Mouse (Mus musculus): ENCODE measurements around the gene Limd1. TPM values are rescaled to one million over a fixed set of nuclear protein-coding genes. Genes with fewer than 3 reads are reported as not detected.

Gene Limd1
- polyA plus RNA-seq, 1 experiment from 2014 or later, result 16.2 TPM

- H3K9ac ChIP-seq, result no peak overlapping the region
- 9% methylated on average over 3 of the region's 3 CpGs for WGBS
- 0 out of 2 replicates have a peak, but pooled peaks cover 4% of the 10 kb centered on the region for H3K4me1 ChIP-seq (replicated peaks)
- H3K27ac ChIP-seq (replicated peaks), result no peak overlapping the region
- no peak overlapping the region for H3K4me3 ChIP-seq
- H3K27me3 ChIP-seq, result no peaks in the 10 kb centered on the region
- no peaks in the 10 kb centered on the region for H3K9me3 ChIP-seq
- ATAC-seq (ENCODE audit: low read depth), result no peak
- H3K36me3 ChIP-seq, result peaks cover 90% of the 10 kb centered on the region
- no peak overlapping the region for H3K4me2 ChIP-seq
Observed at GRCm38 (mm10) chr9:123554599-123554998, 76.1 kb downstream of the Limd1 start.

Other genes starting within 250 kb of the Limd1 start
- 26.5 and 33.5 TPM in 2 replicates for gene Tmem158, start 217.9 kb upstream of the Limd1 start, polyA plus RNA-seq (2015; fragmentation: Nextera tagmentation; extraction: Ambion mirVana)
- gene Lars2, start 111.8 kb upstream of the Limd1 start, polyA plus RNA-seq (2015; fragmentation: Nextera tagmentation; extraction: Ambion mirVana), result 828 and 850 TPM in 2 replicates
- gene Sacm1l, start 51.1 kb downstream of the Limd1 start, polyA plus RNA-seq (2015; fragmentation: Nextera tagmentation; extraction: Ambion mirVana), result 50.2 and 57.9 TPM in 2 replicates
- gene Slc6a20b, start 153.9 kb downstream of the Limd1 start, polyA plus RNA-seq (2015; fragmentation: Nextera tagmentation; extraction: Ambion mirVana), result 0.32 and 0.43 TPM in 2 replicates
- gene Ccr9, start 199.7 kb downstream of the Limd1 start, polyA plus RNA-seq (2015; fragmentation: Nextera tagmentation; extraction: Ambion mirVana), result 0.32 and 0.37 TPM in 2 replicates
- gene Slc6a20a, start 200.2 kb downstream of the Limd1 start, polyA plus RNA-seq (2015; fragmentation: Nextera tagmentation; extraction: Ambion mirVana), result 1.6 and 2.4 TPM in 2 replicates
- gene Lztfl1, start 239.0 kb downstream of the Limd1 start, polyA plus RNA-seq (2015; fragmentation: Nextera tagmentation; extraction: Ambion mirVana), result 55.4 and 57.0 TPM in 2 replicates

Data from neural tube, embryonic 13.5 days (tissue).